Mouse (Mus musculus) gastrocnemius, postnatal 25 days (tissue): ENCODE measurements around the gene Gm20683. TPM values are rescaled to one million over a fixed set of nuclear protein-coding genes. Genes with fewer than 3 reads are reported as not detected.

ENCODE experiments used
- DNase-seq: peaks from one replicate; pipeline ENCODE4 v3.0.0; 2022
- total RNA-seq, 2 experiments: library from RNA; stranded (reverse); gene quantifications; 1 replicate in 1 of 2; 2 replicates in 1 of 2; pipeline ENCODE4 v1.2.3; 2021

Gm20683 gene
- total RNA-seq, 2 experiments from 2014 or later, result 13.8 to 16.5 TPM

- DNase-seq, result no peak
Measured at GRCm38 (mm10) chr17:25840519-25840918, 1.0 kb downstream of the Gm20683 start.

DNA sequence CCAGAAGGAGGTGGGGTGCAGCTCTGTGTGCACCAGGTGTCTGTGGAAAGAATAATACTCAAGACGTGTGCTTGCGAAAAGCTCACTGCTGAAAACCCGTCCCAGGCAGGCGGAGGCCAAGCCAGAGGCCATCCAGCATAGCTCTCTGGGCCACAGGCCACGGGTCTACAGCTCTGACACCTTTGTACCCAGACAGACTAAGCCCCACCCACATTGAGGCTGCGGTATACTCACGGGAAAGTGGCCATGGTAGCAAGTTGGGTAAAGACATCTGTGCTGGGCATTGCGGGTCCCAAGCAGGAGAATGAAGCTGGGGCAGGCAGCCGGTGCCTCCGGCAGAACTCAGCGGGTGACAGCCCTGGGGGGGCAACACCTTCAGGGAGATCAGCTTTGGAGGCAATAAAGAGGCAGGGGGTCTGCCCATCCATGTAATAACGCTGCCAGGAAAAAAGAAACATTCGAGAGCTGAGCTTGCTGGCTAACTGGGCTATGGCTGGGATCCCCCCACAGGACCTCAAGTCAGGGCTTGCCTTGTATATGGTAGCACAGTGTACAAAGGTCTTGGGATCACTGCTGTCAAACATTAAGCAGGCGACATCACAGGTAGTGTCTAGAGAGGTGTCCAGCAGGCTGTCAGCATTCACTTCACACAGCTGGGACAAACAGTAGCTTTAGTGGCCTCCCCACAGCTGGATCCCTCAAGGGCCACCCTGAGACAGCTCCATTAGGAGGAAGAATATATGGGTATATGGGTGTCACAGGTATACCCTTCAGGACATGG is 1.9 kb downstream of the Gm20683 start:
- no peak for DNase-seq

GRCm38 (mm10) chr17:25838904-25839303 is 2.7 kb downstream of the Gm20683 start:
- peak; percentile 66 for DNase-seq

- no peak for DNase-seq
Measured at GRCm38 (mm10) chr17:25837533-25837932, 4.0 kb downstream of the Gm20683 start.

GRCm38 (mm10) chr17:25837076-25837410 is 4.5 kb downstream of the Gm20683 start, which contains the start of gene Rhbdl1:
Gene Rhbdl1 (minus strand): TSS chr17:25837295.
- DNase-seq, result peak; percentile 86

GRCm38 (mm10) chr17:25836397-25837075 is 5.0 kb downstream of the Gm20683 start:
- DNase-seq, result no peak

GRCm38 (mm10) chr17:25835816-25836215 is 5.7 kb downstream of the Gm20683 start:
- DNase-seq, result no peak

DNA sequence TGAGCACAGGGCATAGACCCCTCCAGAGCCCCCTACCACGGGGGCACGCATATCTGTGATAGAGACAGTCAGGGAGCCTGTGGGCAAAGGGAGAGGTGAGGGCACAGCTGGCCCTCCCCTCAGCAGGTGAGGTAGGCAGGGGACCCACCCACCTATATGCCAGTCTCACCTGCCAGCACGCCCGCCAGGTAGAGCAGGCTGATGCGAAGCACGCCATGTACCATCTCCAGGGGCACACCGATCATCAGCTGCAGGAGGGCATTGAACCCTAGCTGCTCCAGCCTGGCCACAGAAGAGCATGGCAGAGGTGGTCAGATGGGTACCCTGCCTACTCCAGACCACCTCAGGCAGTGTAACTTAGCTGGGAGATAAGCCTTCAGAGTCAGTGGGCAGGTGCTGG is 6.3 kb downstream of the Gm20683 start:
- DNase-seq, result no peak

- DNase-seq, result no peak
Measured at GRCm38 (mm10) chr17:25834595-25835222, 6.9 kb downstream of the Gm20683 start.

DNA sequence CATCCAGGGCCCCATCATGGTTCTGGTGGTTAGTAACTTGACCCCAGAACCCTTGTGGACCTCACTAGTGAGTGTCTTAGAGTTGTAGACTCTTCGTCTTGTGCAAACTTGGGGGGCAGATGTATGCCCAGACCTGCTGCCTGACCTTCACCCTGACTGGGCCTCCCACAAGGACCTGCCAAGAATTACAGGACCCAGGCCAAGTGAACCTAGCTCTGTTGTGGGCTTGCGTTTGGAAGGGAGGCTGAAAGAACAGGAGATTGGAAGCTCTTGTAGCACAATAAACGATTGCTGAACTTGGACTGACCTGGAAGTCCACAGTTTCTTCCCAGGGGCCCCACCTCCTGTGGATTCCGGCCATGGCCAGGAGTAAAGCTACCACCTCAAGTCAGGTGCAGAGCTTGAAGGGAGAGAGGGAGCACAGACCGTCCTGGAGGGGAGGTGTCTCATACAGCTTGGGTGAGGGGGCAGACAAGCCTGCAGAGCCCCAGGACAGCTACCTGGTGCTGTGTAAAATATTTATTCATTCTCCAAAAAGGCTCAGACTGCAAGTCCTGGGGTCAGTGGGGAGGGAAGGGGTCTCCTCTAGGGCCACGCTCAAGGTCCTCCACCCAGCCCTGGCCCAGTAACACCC is 7.5 kb downstream of the Gm20683 start:
- no peak for DNase-seq

DNA sequence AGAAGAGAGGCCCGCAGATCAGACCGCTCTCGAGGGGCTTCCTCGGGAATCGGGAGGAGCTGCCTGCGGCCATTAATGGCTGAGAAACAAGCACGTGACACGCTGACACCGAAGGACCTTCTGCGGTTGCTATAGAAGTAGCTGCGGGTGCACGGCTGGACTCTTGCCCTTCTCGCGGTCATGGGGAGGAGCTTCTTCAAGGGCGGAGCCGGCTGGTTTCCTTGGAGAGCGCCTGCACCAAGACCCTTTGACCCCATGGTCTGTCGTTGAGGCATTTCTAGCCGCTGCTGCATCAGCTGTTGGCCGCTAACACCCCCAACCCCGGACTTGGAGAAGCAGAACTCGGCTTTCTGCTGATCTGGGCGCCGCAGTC is 8.3 kb downstream of the Gm20683 start, which contains the start of gene Stub1:
Stub1 (minus strand) TSS at position 114 of the 373 bp plus-strand sequence.
- DNase-seq, result peak; percentile 91

DNA sequence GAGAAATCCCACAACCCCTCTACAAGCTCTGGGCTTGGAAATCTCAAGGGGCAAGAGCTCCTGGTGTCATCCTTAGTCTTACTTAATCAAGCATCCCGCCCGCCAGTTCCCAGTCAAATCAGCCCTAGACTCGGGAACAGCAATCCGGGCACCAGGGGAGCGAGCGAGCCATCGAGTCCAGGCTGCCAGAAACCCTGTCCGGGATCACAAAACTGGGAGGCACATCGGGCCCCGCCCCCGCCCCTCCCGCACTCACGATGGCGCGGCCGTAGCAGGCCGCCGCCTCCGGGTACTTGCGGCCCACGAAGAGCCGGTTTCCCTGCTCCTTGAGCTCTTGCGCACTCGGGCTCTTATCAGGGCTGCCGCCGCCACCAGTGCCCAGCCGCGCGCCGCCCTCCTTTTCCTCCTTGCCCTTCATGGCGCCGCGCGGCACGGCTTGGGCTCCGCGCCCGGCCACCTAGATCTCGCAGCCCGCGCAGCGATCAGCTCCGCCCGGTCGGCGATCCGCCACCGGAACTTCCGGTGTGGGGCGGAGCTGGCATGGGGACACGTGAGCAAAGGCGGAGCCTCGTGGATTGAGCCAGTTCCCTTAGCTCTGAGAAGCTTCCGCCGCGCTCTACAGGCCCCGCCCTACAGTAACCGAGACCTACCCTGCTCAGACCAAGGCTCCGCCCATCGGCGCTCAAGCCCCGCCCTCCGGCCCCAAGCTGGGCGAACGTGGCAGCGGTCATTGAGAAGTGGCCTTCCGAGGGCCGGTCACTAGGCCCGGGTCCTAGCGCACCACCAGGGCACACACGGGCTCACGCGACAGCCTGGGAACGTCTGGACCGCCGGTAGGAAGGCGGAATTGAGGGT is 8.9 kb downstream of the Gm20683 start:
- DNase-seq, result peak; percentile 99

GRCm38 (mm10) chr17:25831451-25832281 is 9.9 kb downstream of the Gm20683 start:
- no peak for DNase-seq

DNA sequence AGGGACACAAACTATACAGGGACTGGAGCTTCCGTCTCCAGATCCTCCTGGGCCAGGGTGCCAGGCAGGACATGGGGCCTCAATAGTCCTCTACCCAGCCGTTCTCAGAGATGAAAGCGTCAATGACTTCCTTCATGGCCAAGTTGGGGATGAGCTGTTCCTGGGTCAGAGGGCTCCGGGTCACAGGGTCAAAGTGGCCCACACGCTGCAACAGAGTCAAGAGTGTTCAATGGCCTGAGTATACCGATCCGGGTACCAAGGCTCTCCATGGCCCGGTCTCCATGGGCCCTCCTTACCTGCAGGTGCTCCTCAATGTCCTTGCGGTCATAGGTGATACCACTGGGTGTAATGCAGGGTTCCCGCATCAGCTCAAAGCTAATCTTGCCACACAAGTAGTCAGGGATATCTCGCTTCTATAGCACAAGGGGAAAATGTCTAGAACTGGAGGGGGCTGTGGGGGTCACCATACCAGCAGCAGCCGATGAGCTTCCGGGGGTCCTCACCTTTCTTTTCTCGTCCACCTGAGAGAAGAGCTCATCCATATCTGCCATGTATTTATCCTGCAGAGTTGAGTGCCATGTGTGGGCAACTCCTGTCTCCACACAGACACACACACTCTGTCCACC is 10.6 kb downstream of the Gm20683 start:
- no peak for DNase-seq

DNA sequence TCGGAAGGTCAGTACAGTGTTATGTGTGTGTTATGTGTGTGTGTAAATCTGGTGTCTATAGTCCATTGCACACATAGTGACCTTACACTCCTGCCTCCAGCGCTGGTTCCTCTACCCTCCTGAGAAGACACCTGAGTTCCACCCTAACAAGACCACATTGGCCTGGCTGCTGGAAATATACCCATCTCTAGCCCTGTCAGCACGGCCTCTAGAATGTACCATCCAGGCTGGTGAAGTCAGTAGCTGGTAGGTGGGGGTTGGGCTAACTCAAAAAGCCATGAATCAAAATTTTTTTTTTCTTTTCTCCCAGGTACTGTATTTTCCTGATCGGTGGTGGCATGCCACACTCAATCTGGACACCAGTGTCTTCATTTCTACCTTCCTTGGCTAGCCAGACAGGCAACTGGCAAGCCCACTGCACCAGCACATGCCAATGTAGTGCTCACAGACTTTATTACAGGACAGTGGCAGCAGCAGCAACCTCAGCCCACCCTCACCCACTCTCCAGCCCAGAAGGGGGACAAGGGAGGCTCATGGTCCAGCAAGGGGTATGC is 11.3 kb downstream of the Gm20683 start:
- DNase-seq, result no peak

GRCm38 (mm10) chr17:25829558-25830017 is 12.0 kb downstream of the Gm20683 start:
- DNase-seq, result no peak

GRCm38 (mm10) chr17:25828712-25829557 is 12.6 kb downstream of the Gm20683 start, which contains the start of gene Jmjd8:
Gene Jmjd8 (plus strand): TSS chr17:25828867.
- DNase-seq, result peak; percentile 72

DNA sequence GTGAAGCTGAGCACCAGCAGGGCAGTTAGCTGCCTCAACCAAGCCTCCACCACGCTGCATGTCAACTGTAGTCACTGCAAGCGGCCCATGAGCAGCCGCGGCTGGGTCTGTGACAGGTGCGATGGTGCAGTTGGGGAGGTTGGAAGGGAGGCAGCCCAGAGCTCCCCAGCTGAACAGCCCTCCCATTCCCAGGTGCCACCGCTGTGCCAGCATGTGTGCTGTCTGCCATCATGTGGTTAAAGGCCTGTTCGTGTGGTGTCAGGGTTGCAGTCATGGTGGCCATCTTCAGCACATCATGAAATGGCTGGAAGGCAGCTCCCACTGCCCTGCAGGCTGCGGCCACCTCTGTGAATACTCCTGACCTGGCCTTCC is 13.4 kb downstream of the Gm20683 start:
- DNase-seq, result no peak
